Mouse (Mus musculus): Measurements from ENCODE around the gene Atg7. TPM values are rescaled to one million over a fixed set of nuclear protein-coding genes. Genes with fewer than 3 reads are reported as not detected.

Atg7 gene
- total and polyA plus RNA-seq, 3 experiments: 11.1 to 15.7 (median 14.8) TPM

GRCm38 (mm10) chr6:114781415-114782240 is 138.7 kb downstream of the Atg7 start:
- no peak overlapping the region for H3K4me3 ChIP-seq (replicated peaks in 1 of 3; ENCODE audit: low read depth in 2 of 3, low read length in 2 of 3, poor library complexity in 1 of 3)
- no peaks in the 10 kb centered on the region for H3K27me3 ChIP-seq (replicated peaks)
- H3K9ac ChIP-seq (ENCODE audit: insufficient read depth, low read depth): no peak overlapping the region
- 0 out of 2 replicates have a peak overlapping the region, but pooled peaks have one; percentile 16 for H3K4me2 ChIP-seq (ENCODE audit: insufficient read depth, low read depth, poor library complexity, severe bottlenecking)
- H3K79me2 ChIP-seq (replicated peaks; ENCODE audit: control insufficient read depth, extremely low read depth, insufficient read depth, poor library complexity, severe bottlenecking): no peaks in the 10 kb centered on the region
- peaks cover 2% of the 10 kb centered on the region for H3K9me3 ChIP-seq (replicated peaks; ENCODE audit: low read length)
- peaks cover 37 to 94% of the 10 kb centered on the region in 2 experiments for H3K4me1 ChIP-seq (ENCODE audit: control insufficient read depth in 1 of 2, insufficient read depth in 2 of 2)
- TF ChIP-seq CHD1 (IDR thresholded peaks at IDR 0.05; ENCODE audit: low read depth, low read length) (no peak), RAD21 (IDR thresholded peaks at IDR 0.05; ENCODE audit: low read depth, low read length) (no peak), MAX (IDR thresholded peaks at IDR 0.05; ENCODE audit: low read length) (peak; percentile 55; the same call in 1 of the 2 replicates), MAFK (IDR thresholded peaks at IDR 0.05; ENCODE audit: insufficient replicate concordance, low read length) (no peak), KAT2A (IDR thresholded peaks at IDR 0.05; ENCODE audit: insufficient replicate concordance, low read length) (no peak), POLR2AphosphoS2 (IDR thresholded peaks at IDR 0.05; ENCODE audit: low read depth, low read length) (no peak), ZMIZ1 (IDR thresholded peaks at IDR 0.05; ENCODE audit: low read depth, low read length) (no peak), MAZ (IDR thresholded peaks at IDR 0.05; ENCODE audit: low read depth, low read length) (0 out of 2 replicates have a peak, but pooled peaks have one; percentile 37), GABPA (IDR thresholded peaks at IDR 0.05; ENCODE audit: insufficient replicate concordance, low read depth, low read length) (no peak), USF2 (conservative IDR thresholded peaks at IDR 0.05; ENCODE audit: low read depth, low read length) (no peak), MXI1 (IDR thresholded peaks at IDR 0.05; ENCODE audit: low read depth, low read length) (0 out of 2 replicates have a peak, but pooled peaks have one; percentile 42), SMC3 (IDR thresholded peaks at IDR 0.05; ENCODE audit: low read depth, low read length) (no peak), ELF1 (IDR thresholded peaks at IDR 0.05; ENCODE audit: low read depth, low read length) (peak; percentile 42; the same call in 1 of the 2 replicates), NRF1 (IDR thresholded peaks at IDR 0.05; ENCODE audit: low read depth, low read length) (no peak), MEF2A (IDR thresholded peaks at IDR 0.05; ENCODE audit: borderline replicate concordance, low read depth, low read length) (no peak), JUND (conservative IDR thresholded peaks at IDR 0.05; ENCODE audit: low read depth, low read length) (no peak), UBTF (IDR thresholded peaks at IDR 0.05; ENCODE audit: low read depth, low read length) (no peak), MYC (IDR thresholded peaks at IDR 0.05; ENCODE audit: low read depth, low read length) (no peak), RCOR1 (conservative IDR thresholded peaks at IDR 0.05; ENCODE audit: low read depth, low read length) (peak; percentile 36; the same call in 1 of the 2 replicates), EP300 (IDR thresholded peaks at IDR 0.05; ENCODE audit: low read length) (peak; percentile 30), TCF12 (IDR thresholded peaks at IDR 0.05; ENCODE audit: low read depth, low read length) (no peak), PAX5 (IDR thresholded peaks at IDR 0.05; ENCODE audit: low read length) (no peak), CTCF (conservative IDR thresholded peaks at IDR 0.05 in 1 of 2, IDR thresholded peaks at IDR 0.05 in 1 of 2; ENCODE audit: low read depth in 2 of 2, low read length in 2 of 2) (no peak), ZKSCAN1 (IDR thresholded peaks at IDR 0.05; ENCODE audit: borderline replicate concordance, low read depth, low read length) (no peak), USF1 (IDR thresholded peaks at IDR 0.05; ENCODE audit: low read depth, low read length) (no peak), E2F4 (IDR thresholded peaks at IDR 0.05; ENCODE audit: insufficient replicate concordance, low read depth, low read length) (no peak), ZNF384 (IDR thresholded peaks at IDR 0.05; ENCODE audit: low read depth, low read length) (no peak), TBP (conservative IDR thresholded peaks at IDR 0.05; ENCODE audit: low read depth, low read length) (no peak), BHLHE40 (IDR thresholded peaks at IDR 0.05; ENCODE audit: low read depth, low read length) (peak; percentile 58), NELFE (IDR thresholded peaks at IDR 0.05; ENCODE audit: low read depth, low read length) (0 out of 2 replicates have a peak, but pooled peaks have one; percentile 26), HCFC1 (IDR thresholded peaks at IDR 0.05; ENCODE audit: low read depth, low read length) (no peak), JUN (IDR thresholded peaks at IDR 0.05; ENCODE audit: insufficient read depth, low read depth, low read length) (no peak), ZC3H11A (IDR thresholded peaks at IDR 0.05; ENCODE audit: low read depth, low read length) (no peak), CHD2 (IDR thresholded peaks at IDR 0.05; ENCODE audit: low read length) (no peak), POLR2A (IDR thresholded peaks at IDR 0.05; ENCODE audit: low read depth, low read length) (no peak), ETS1 (conservative IDR thresholded peaks at IDR 0.05; ENCODE audit: low read depth, low read length) (peak; percentile 34; the same call in 1 of the 2 replicates), SIN3A (IDR thresholded peaks at IDR 0.05; ENCODE audit: low read length) (no peak), IRF4 (IDR thresholded peaks at IDR 0.05; ENCODE audit: low read depth, low read length) (no peak; the same call in 1 of the 2 replicates)
- peak; percentile 52 for DNase-seq (ENCODE audit: extremely low read depth)
- dilution Hi-C loops (cut with MboI; ENCODE audit: extremely low pct_ligation_motif_present, extremely low pct_unique_long_range_greater_than_20kb, low sequenced_read_pairs): no loop called here
- in situ Hi-C loops (cut with MboI; ENCODE audit: low pct_ligation_motif_present, low pct_unique_long_range_greater_than_20kb, low sequenced_read_pairs): no loop called here
- no peaks in the 10 kb centered on the region for H3K36me3 ChIP-seq (replicated peaks in 1 of 2; ENCODE audit: control insufficient read depth in 1 of 2, insufficient read depth in 1 of 2, low read length in 1 of 2)
- peak overlapping the region; percentile 84 for H3K27ac ChIP-seq (ENCODE audit: insufficient read depth, low read depth)
